Mouse (Mus musculus): Measurements from ENCODE around the gene Clic4. TPM values are rescaled to one million over a fixed set of nuclear protein-coding genes. Genes with fewer than 3 reads are reported as not detected.
A peak's percentile ranks its signal among the peaks of the same experiment; 100 is the strongest.

The Clic4 gene
- polyA plus RNA-seq, 1 experiment from 2014 or later, result 56.1 TPM

DNA sequence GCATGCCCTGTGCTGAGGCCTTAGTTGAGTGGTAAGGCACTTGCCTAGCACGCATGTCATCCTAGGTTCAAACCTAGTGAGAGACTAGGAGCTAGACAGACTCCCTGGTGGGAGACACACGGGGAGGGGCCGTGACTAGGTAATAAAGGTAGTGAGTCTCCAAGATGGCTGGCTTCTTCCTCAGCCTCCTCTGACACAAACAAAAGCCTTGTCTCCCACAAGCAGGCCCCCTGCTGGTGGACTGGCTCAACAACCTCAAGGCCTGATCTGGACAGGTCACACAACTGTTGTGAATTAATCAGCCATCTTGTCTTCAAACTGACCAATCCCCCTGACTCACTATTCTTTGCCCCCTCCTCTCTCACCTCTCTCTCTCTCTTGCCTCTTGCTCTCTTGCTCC, 28.3 kb downstream of the Clic4 start:
- Histone ChIP-seq H3K4me3 (ENCODE audit: low read length) (no peak overlapping the region), H3K9ac (ENCODE audit: low read depth, low read length) (no peak overlapping the region), H3K27ac (ENCODE audit: low read depth, low read length) (no peak overlapping the region), H3K36me3 (ENCODE audit: control insufficient read depth, insufficient read depth, low read length) (no peaks in the 10 kb centered on the region), H3K4me1 (ENCODE audit: control insufficient read depth, insufficient read depth, low read depth, low read length) (peaks cover 24% of the 10 kb centered on the region), H3K27me3 (replicated peaks; ENCODE audit: control insufficient read depth, insufficient read depth, low read length) (no peaks in the 10 kb centered on the region), H3K4me2 (ENCODE audit: low read length) (no peak overlapping the region), H3K9me3 (ENCODE audit: control insufficient read depth, low read length) (no peaks in the 10 kb centered on the region)
- ATAC-seq, result no peak
- WGBS, result 75% methylated on average over 3 of the region's 3 CpGs

DNA sequence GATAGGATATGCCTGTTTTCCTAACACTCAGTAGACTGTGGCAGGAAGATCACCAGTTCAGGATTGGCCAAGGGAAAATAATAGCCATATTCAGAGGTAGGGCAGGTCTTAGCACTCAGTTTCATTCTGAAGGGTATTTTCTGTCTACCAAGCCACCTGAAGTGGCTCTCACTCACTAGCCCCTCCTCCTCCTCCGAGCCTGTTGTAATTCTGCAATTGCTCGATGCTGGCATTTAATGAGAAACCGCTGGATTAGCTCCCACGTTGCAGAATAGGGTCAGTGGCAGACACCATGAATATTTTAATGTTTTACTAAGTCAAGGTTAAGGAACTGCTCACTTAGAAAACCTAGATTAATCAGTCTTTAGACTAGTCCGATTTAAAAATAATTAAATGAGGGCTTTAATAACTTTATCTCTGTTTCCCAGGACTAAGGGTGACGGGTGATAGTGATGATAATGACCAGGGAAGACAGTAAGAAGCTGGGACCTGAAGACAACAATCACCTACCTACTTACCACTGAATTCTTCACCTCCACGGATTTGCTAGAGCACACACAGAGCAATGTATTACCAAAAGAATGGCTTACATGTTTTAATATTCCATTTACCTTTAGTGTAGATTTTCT, 29.6 kb downstream of the Clic4 start:
- Histone ChIP-seq H3K9me3 (ENCODE audit: control insufficient read depth, low read length) (no peaks in the 10 kb centered on the region), H3K9ac (ENCODE audit: low read depth, low read length) (no peak overlapping the region), H3K36me3 (ENCODE audit: control insufficient read depth, insufficient read depth, low read length) (no peaks in the 10 kb centered on the region), H3K4me3 (ENCODE audit: low read length) (no peak overlapping the region), H3K4me1 (ENCODE audit: control insufficient read depth, insufficient read depth, low read depth, low read length) (peaks cover 26% of the 10 kb centered on the region), H3K27ac (ENCODE audit: low read depth, low read length) (no peak overlapping the region), H3K27me3 (replicated peaks; ENCODE audit: control insufficient read depth, insufficient read depth, low read length) (no peaks in the 10 kb centered on the region), H3K4me2 (ENCODE audit: low read length) (no peak overlapping the region)
- 70% methylated on average over 7 of the region's 7 CpGs for WGBS
- ATAC-seq, result no peak

DNA sequence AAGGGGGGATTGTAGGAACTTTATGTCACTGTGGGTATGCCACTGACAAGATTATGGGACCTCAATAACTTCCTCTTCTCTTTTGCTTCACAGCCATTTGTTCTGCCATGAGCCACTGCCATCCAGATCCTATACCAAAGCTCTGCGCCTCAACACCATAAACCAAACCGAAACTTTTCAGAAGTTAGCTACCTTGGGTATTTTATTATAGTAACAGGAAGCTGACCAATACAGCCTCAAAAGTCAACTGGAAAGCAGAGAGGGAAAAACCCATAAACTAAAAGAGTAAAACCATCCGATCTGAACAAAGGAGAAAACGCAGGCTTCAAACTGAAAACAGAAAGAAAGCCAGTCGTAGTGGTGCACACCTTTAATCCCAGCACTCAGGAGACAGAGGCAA, 30.2 kb downstream of the Clic4 start:
- H3K4me2 ChIP-seq (ENCODE audit: low read length), result no peak overlapping the region
- WGBS, result 92% methylated on average over 5 of the region's 5 CpGs
- no peak overlapping the region for H3K4me3 ChIP-seq (ENCODE audit: low read length)
- peaks cover 23% of the 10 kb centered on the region for H3K4me1 ChIP-seq (ENCODE audit: control insufficient read depth, insufficient read depth, low read depth, low read length)
- H3K27me3 ChIP-seq (replicated peaks; ENCODE audit: control insufficient read depth, insufficient read depth, low read length), result no peaks in the 10 kb centered on the region
- ATAC-seq, result no peak
- H3K9me3 ChIP-seq (ENCODE audit: control insufficient read depth, low read length), result no peaks in the 10 kb centered on the region
- H3K27ac ChIP-seq (ENCODE audit: low read depth, low read length), result no peak overlapping the region
- no peak overlapping the region for H3K9ac ChIP-seq (ENCODE audit: low read depth, low read length)
- no peaks in the 10 kb centered on the region for H3K36me3 ChIP-seq (ENCODE audit: control insufficient read depth, insufficient read depth, low read length)

DNA sequence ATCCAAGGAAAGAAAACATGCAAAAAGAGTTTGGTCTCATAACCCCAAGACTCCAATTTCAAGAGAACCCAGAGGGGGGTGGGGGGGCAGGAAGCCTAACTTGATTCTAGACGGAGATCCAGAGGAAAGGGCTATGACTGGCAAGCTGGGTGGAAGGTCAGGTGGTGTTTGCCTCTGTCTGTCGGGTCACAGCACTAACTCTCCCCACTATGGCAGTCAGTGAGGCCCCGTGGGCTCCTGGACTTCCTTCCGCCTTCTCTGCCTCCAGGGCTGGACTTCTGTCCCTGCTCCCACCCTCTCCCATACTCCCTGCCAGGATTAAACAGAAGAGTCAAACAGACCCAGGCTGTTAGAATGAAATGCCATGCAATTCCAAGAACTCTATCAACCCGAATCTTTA, 30.9 kb downstream of the Clic4 start:
- peak overlapping the region; percentile 44; the same call in 1 of the 2 replicates for H3K27ac ChIP-seq (ENCODE audit: low read depth, low read length)
- no peaks in the 10 kb centered on the region for H3K9me3 ChIP-seq (ENCODE audit: control insufficient read depth, low read length)
- 60% methylated on average over 5 of the region's 5 CpGs for WGBS
- no peaks in the 10 kb centered on the region for H3K27me3 ChIP-seq (replicated peaks; ENCODE audit: control insufficient read depth, insufficient read depth, low read length)
- no peak overlapping the region for H3K9ac ChIP-seq (ENCODE audit: low read depth, low read length)
- H3K4me1 ChIP-seq (ENCODE audit: control insufficient read depth, insufficient read depth, low read depth, low read length), result peaks cover 18% of the 10 kb centered on the region
- H3K4me3 ChIP-seq (ENCODE audit: low read length), result no peak overlapping the region
- no peaks in the 10 kb centered on the region for H3K36me3 ChIP-seq (ENCODE audit: control insufficient read depth, insufficient read depth, low read length)
- ATAC-seq, result 0 out of 2 replicates have a peak, but pooled peaks have one; percentile 30
- no peak overlapping the region for H3K4me2 ChIP-seq (ENCODE audit: low read length)

DNA sequence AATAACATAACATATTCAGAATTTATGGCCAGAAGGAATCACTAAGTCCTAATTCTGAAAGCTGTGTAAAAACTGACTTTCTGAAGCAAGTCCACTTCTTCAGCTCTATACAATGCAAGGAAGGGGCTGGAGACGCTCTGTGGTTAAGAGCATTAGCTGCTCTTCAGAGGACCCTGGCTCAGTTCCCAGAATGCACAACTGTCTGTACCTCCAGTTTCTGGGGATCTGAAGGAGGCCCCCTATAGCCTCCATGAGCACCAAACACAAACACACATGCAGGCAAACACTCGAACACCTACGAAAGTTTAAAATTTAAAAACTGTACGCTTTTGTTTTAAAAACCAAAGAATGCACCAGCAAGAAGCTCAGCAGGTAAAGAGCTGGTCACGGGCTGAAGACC, 31.5 kb downstream of the Clic4 start:
- Histone ChIP-seq H3K9me3 (ENCODE audit: control insufficient read depth, low read length) (no peaks in the 10 kb centered on the region), H3K4me2 (ENCODE audit: low read length) (no peak overlapping the region), H3K27me3 (replicated peaks; ENCODE audit: control insufficient read depth, insufficient read depth, low read length) (no peaks in the 10 kb centered on the region), H3K4me3 (ENCODE audit: low read length) (no peak overlapping the region), H3K27ac (ENCODE audit: low read depth, low read length) (no peak overlapping the region), H3K9ac (ENCODE audit: low read depth, low read length) (no peak overlapping the region), H3K36me3 (ENCODE audit: control insufficient read depth, insufficient read depth, low read length) (no peaks in the 10 kb centered on the region), H3K4me1 (ENCODE audit: control insufficient read depth, insufficient read depth, low read depth, low read length) (peaks cover 18% of the 10 kb centered on the region)
- no peak for ATAC-seq
- 64% methylated on average over 5 of the region's 5 CpGs for WGBS

DNA sequence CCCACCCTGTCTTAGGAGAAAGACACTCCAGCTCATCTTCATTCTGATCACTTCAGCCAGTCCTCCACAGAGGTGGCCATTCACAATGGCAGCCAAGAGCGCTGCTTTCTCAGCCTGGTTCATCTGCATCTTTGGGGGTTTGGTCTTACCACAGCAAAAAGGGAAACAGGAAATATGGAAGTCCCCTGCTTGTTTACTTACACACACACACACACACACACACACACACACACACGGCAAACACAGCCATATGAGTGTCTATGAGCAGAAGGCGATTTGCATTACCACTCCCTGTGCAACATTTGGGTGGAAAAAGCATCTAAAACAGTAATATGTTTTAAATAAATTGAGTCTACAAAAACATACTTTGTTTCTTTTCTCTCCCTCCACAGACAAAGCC, 32.3 kb downstream of the Clic4 start:
- H3K27me3 ChIP-seq (replicated peaks; ENCODE audit: control insufficient read depth, insufficient read depth, low read length), result no peaks in the 10 kb centered on the region
- no peak overlapping the region for H3K4me2 ChIP-seq (ENCODE audit: low read length)
- no peak overlapping the region for H3K9ac ChIP-seq (ENCODE audit: low read depth, low read length)
- H3K27ac ChIP-seq (ENCODE audit: low read depth, low read length), result no peak overlapping the region
- H3K4me1 ChIP-seq (ENCODE audit: control insufficient read depth, insufficient read depth, low read depth, low read length), result peaks cover 14% of the 10 kb centered on the region
- no peaks in the 10 kb centered on the region for H3K9me3 ChIP-seq (ENCODE audit: control insufficient read depth, low read length)
- WGBS, result 55% methylated on average over 3 of the region's 3 CpGs
- ATAC-seq, result 0 out of 2 replicates have a peak, but pooled peaks have one; percentile 60
- H3K36me3 ChIP-seq (ENCODE audit: control insufficient read depth, insufficient read depth, low read length), result no peaks in the 10 kb centered on the region
- no peak overlapping the region for H3K4me3 ChIP-seq (ENCODE audit: low read length)

DNA sequence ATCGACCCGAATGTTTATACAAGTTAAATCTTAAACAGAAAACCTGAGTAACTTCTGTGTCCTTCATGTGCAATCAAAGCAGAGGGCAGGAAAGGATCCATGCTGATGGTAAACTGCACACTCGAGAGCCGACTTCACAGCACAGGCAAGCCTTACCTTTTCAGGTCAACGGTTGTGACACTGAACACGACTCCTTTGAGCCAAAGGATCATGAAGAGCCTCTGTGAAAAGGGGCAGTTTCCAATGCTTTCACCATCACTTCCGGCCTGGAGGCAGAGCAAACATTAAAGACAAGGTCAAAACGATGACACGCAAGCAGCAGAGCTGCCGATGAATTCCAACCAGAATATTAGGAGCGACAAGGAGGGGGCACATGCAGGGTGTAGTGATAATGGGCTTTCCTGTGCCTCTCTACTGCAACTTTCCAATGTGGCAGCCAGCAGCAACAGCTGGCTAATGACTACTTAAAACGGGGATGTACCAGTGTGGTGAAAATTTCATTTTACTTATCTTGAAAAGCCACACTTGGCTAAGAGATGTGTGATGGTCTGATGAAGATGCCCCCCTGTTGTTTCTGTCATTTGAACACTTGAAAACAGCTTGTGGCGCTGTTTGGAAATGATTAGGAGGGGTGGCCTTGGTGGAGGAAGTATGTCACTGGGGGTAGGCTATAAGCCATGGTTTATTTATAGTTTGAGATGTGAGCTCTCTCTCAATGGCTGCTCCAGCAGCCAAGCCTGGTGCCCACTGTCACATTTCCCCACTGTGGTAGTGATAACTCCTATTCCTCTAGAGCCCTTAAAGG, 33.7 kb downstream of the Clic4 start:
- H3K9ac ChIP-seq (ENCODE audit: low read depth, low read length), result no peak overlapping the region
- no peaks in the 10 kb centered on the region for H3K27me3 ChIP-seq (replicated peaks; ENCODE audit: control insufficient read depth, insufficient read depth, low read length)
- H3K36me3 ChIP-seq (ENCODE audit: control insufficient read depth, insufficient read depth, low read length), result no peaks in the 10 kb centered on the region
- no peaks in the 10 kb centered on the region for H3K9me3 ChIP-seq (ENCODE audit: control insufficient read depth, low read length)
- no peak overlapping the region for H3K4me3 ChIP-seq (ENCODE audit: low read length)
- peaks cover 14% of the 10 kb centered on the region for H3K4me1 ChIP-seq (ENCODE audit: control insufficient read depth, insufficient read depth, low read depth, low read length)
- no peak overlapping the region for H3K4me2 ChIP-seq (ENCODE audit: low read length)
- no peak overlapping the region for H3K27ac ChIP-seq (ENCODE audit: low read depth, low read length)
- no peak for ATAC-seq
- WGBS, result 80% methylated on average over 13 of the region's 13 CpGs

DNA sequence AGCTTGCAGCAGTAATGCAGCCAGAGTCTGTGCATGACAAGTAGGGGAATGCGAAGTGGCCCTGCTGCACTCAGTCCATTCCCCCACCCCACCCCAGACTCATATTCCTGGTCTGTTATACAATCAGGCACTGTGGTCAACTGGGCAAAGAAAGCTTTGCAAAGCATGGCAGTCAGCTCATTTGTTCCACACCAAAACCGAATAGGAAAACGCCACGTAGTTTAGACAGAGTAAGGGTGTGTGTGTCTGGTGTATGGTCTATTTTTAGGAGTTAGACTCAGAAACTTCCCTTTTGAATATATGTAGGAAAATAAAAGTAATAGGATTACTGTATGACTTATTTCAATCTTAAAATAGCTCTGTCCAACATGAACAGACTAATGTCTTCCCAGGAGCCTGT, 36.0 kb downstream of the Clic4 start:
- Histone ChIP-seq H3K4me3 (ENCODE audit: low read length) (no peak overlapping the region), H3K36me3 (ENCODE audit: control insufficient read depth, insufficient read depth, low read length) (no peaks in the 10 kb centered on the region), H3K27ac (ENCODE audit: low read depth, low read length) (no peak overlapping the region), H3K9ac (ENCODE audit: low read depth, low read length) (no peak overlapping the region), H3K9me3 (ENCODE audit: control insufficient read depth, low read length) (no peaks in the 10 kb centered on the region), H3K27me3 (replicated peaks; ENCODE audit: control insufficient read depth, insufficient read depth, low read length) (no peaks in the 10 kb centered on the region), H3K4me1 (ENCODE audit: control insufficient read depth, insufficient read depth, low read depth, low read length) (peaks cover 12% of the 10 kb centered on the region), H3K4me2 (ENCODE audit: low read length) (no peak overlapping the region)
- no peak for ATAC-seq
- 80% methylated on average over 4 of the region's 4 CpGs for WGBS

DNA sequence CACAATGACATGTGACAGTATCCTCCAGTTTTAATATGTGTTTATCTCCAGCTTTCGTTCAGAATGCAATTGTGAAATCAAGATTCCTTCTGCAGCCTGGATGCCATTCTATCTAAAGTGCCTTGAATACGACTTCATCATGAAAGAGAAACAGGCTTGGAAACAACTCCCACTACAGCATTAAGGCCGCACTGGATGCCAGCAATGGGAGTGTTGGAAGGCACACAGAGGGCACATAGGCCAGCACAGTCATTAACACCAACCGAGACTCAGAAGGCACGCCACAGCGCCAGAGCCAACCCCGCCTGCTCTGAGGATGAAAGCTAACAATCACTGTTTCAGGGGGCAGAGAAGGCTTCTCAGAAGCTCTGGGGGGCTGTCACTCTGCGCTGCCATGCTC, 37.1 kb downstream of the Clic4 start:
- no peak for ATAC-seq
- no peaks in the 10 kb centered on the region for H3K36me3 ChIP-seq (ENCODE audit: control insufficient read depth, insufficient read depth, low read length)
- peaks cover 8% of the 10 kb centered on the region; the same call in 1 of the 2 replicates for H3K4me1 ChIP-seq (ENCODE audit: control insufficient read depth, insufficient read depth, low read depth, low read length)
- H3K4me2 ChIP-seq (ENCODE audit: low read length), result no peak overlapping the region
- H3K9ac ChIP-seq (ENCODE audit: low read depth, low read length), result no peak overlapping the region
- 58% methylated on average over 8 of the region's 8 CpGs for WGBS
- no peak overlapping the region for H3K4me3 ChIP-seq (ENCODE audit: low read length)
- no peak overlapping the region for H3K27ac ChIP-seq (ENCODE audit: low read depth, low read length)
- H3K27me3 ChIP-seq (replicated peaks; ENCODE audit: control insufficient read depth, insufficient read depth, low read length), result no peaks in the 10 kb centered on the region
- no peaks in the 10 kb centered on the region for H3K9me3 ChIP-seq (ENCODE audit: control insufficient read depth, low read length)

All from hindbrain, embryonic 16.5 days (tissue).